Mouse (Mus musculus) thymus, adult 18-20 months (tissue): ENCODE results near the gene Hist1h3d.
A peak's percentile ranks its signal among the peaks of the same experiment; 100 is the strongest.
"Not testable (repeated sequence)": the region's sequence is repeated elsewhere in the genome, so short reads cannot be mapped to it uniquely, and the experiment has no call there.

Source experiments
- DNase-seq, 2 experiments: peaks; one replicate each; pipeline ENCODE4 v3.0.0; 2022; ENCODE audit warnings: mixed read lengths in 2 of 2

The Hist1h3d gene

DNA sequence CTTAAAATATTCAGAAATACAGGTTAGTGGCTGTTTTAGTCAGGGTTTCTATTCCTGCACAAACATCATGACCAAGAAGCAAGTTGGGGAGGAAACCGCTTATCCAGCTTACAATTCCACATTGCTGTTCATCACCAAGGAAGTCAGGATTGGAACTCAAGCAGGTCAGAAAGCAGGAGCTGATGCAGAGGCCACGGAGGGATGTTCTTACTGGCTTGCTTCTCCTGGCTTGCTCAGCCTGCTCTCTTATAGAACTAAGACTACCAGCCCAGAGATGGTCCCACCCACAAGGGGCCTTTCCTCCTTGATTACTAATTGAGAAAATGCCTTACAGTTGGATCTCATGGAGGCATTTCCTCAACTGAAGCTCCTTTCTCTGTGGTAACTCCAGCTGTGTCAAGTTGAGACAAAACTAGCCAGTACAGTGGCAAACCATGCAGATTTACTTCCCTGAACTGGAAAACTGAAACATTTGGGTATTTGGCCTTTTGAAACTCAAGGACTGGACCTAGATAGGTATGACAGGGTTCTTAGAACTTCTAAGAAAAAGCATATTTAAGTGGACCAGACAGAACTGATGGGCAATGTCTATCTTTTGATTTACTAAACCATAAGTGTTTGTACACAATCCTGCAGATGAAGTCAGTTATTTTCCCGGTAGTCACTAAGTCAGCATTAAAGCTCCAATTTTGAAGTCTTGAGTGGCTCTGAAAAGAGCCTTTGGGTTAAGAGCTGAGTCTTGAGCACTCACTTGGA lies 33.2 kb upstream of the Hist1h3d start:
- DNase-seq, result not testable (repeated sequence)

DNA sequence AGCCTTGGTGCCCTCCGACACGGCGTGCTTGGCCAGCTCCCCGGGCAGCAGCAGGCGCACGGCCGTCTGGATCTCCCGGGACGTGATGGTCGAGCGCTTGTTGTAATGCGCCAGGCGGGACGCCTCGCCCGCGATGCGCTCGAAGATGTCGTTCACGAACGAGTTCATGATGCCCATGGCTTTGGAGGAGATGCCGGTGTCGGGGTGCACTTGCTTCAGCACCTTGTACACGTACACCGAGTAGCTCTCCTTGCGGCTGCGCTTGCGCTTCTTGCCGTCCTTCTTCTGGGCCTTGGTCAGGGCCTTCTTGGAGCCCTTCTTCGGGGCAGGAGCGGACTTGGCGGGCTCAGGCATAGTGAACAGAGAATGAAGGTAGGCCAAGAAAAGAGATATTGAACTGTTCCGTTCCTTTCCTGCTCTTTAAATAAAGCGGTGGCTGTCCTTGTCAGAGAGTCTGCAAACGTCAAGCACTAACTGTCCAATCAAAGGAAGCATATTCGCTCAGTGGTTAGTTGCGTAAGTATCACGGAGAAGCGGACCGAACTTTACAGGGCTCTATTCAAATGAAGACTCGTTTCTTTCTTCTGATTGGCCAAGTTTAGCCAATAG lies 32.5 kb upstream of the Hist1h3d start, which contains the start of gene Hist1h2bh:
TSS of gene Hist1h2bh (minus strand) at position 394 of the 609 bp plus-strand sequence.
- DNase-seq, result peak; percentile 49 to 78

DNA sequence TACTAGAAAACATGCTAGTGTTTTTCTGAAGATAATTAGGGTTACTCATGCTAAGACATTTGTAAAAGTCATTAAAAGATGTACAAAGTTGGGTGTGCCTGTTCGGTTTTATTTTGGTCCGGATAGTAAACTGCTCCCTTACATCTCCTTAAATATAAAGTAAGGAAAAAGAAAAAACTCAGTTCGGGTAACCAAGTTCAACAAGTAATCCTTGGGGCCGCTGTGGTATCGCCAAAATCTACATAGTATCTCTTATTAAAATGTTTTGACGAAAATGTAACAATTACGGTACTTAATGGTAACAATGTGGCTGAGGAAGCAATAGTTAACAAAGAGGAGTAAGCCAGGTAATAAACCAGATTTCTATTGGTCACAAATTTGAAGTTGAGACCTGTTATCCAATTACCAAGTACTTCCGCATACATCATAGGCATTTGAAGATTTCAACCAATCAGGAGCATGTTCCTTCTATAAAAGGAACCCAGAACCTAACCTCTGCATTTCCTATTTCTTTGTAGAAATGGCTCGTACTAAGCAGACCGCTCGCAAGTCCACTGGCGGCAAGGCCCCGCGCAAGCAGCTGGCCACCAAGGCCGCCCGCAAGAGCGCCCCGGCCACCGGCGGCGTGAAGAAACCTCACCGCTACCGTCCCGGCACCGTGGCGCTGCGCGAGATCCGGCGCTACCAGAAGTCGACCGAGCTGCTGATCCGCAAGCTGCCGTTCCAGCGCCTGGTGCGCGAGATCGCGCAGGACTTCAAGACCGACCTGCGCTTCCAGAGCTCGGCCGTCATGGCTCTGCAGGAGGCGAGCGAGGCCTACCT lies 31.4 kb upstream of the Hist1h3d start, which contains the start of gene Hist1h3f:
TSS of gene Hist1h3f (plus strand) at position 88 of the 822 bp plus-strand sequence.
- DNase-seq, result peak; percentile 55 to 72

- not testable (repeated sequence) for DNase-seq
Observed at GRCm38 (mm10) chr13:23544787-23545120, 30.8 kb upstream of the Hist1h3d start.

DNA sequence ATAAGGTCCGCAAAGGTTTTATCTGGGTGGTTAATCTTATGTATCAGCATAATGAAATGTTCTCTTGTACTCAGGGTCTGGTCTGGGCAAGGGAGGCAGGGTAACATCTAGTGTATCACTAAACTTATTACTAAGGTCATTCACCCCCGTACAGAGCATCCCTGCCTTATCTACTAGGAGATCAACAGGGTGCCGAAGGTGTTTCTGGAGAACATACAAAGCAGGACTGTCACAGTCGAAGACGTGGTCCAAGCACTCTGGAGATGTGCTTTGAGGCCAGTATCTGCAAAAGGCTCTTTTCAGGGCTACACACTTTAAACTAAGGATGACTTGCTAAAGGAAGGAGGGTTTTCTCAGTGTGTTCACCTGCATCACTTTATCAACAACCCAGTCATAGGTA lies 28.9 kb upstream of the Hist1h3d start:
- no peak for DNase-seq

GRCm38 (mm10) chr13:23550761-23551145 lies 24.8 kb upstream of the Hist1h3d start:
- DNase-seq, result no peak

GRCm38 (mm10) chr13:23551146-23551834 lies 24.3 kb upstream of the Hist1h3d start, which contains the start of gene Hist1h4f:
Hist1h4f (minus strand) TSS chr13:23551648.
- DNase-seq, result peak; percentile 77 to 88

- DNase-seq, result no peak
Observed at GRCm38 (mm10) chr13:23551931-23552914, 23.3 kb upstream of the Hist1h3d start.

DNA sequence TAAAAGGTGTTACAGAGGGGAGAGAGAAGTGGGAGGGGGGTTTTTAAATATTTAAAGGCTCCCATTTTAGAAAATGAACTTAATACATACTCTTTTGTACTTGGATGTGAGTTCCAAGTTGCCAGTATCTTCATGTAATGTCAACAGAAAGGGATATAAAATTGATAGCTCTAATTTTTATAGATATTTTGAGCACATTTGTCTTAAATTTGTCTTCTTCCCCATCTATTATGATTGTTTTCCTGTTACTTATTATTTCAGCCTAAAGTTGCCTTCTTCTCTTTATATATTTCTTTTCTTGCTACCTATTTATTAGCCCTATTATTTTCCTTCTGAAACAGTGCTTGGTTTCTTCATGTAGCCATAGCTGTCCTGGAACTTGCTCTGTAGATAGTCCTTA lies 22.6 kb upstream of the Hist1h3d start, which contains the start of gene Hist1h1d:
TSS of gene Hist1h1d (plus strand) at position 301 of the 400 bp plus-strand sequence.
- DNase-seq, result no peak

DNA sequence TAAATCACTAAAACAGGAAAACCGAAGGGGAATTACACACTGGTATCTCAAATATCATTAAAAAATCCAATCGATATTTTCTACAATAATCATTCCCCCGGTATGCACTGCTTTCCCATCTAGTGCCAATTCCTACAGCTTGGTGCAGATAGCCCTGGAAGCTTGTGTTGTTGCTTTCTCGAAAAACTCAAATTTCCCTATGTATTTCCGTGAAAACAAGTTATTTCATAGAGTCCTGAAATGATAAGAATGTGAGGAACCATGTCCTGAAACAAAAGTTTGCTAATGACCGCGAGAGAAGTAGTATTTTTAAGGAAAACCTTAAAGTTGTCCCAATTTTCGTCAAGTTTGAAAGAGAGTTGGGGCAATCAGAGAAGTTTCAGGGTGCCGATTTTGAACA lies 21.2 kb upstream of the Hist1h3d start:
- no peak for DNase-seq

GRCm38 (mm10) chr13:23554925-23555838 lies 20.4 kb upstream of the Hist1h3d start:
- peak; percentile 81 to 89 for DNase-seq

GRCm38 (mm10) chr13:23555839-23556416 lies 19.6 kb upstream of the Hist1h3d start:
- DNase-seq, result peak in 1 of 2 experiments; percentile 72

DNA sequence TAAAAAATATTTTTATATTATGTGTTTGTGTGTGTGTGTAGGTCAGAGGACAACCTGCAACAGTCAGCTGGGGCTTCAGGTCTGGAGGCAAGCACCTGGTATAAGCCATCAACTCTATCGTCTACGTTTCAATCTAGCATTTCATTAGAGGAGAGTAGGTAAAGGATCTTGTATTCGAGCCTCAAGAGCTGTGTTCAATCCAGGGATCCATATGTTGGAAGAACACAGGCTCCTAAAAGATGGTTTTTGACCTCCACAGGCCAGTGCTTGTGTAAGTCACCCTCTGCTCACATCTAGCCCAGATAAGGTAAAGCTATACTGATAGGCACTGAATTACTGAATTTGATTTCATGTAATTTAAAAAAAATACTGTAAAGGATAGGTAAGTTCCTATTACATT lies 18.7 kb upstream of the Hist1h3d start:
- no peak for DNase-seq

DNA sequence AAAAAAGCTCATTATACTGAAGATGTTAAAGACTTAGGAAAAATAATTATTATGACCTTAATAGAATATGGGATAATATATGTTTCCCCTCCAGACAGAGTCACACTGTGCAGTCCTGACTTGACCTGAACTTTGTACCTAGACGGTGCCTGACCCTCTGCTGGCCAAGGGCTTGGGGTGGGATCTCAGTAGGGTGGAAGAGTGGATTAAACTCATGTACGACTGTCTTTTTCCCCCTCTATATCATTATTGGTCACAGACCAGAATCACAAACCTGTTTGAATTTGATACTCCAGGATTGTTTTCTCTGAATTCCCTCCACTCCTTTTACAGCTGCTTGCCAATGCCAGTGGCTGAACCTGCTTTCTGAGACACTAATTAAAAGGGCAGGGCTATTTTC lies 14.9 kb upstream of the Hist1h3d start:
- DNase-seq, result not testable (repeated sequence)

DNA sequence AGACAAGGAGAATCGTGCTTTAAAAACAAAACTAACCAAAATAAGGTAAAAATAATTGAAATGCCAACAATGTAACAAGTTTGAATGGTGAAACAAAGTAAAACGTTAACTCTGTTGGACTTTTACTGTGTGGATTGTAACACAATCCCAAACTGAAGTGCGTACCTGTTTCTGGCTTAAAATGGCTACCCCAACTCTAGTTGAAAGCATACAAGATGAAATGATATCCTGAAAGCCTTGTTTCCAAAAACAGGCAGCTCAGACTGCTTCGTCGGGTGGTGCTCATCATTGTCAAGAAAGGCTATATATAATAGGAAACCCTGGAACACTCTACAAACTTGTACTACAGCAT lies 14.1 kb upstream of the Hist1h3d start:
- not testable (repeated sequence) for DNase-seq

GRCm38 (mm10) chr13:23561883-23562659 lies 13.5 kb upstream of the Hist1h3d start, which contains the start of gene Hist1h3e:
Hist1h3e (minus strand) TSS chr13:23562369.
- peak; percentile 81 to 91 for DNase-seq

DNA sequence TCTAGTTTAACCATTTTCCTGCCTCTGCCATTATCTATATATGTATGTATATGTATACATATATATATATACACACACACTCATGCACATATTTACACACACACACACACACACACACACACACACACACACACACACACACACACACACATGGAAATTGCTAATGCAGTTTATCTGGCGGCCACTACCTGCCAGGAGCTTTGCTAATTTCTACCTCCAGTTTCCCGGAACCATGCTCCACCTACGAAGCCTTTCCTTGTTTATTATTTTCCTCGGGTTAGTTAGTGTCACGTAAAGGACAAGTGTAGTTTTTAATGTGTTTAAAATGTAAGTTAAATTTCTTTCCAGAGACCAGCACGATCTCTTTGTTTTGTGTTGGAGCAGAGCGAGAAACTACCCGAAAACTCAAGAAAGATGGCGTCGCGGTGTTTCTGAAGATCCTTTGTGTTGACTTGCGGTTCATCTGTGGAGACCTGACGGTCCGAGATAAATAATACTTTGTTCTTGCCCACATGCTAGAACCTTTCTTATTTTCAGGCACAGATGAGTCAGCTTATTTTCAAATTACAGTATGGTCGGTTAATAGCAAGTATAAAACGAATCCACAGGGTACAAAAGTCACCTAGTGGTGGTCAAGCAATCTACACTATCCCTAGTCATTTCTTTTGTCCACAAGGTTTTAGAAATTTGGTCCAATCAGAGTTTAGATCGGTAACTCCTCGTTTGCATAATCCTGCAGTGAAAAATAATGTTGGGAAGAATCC lies 12.7 kb upstream of the Hist1h3d start:
- DNase-seq, result no peak

DNA sequence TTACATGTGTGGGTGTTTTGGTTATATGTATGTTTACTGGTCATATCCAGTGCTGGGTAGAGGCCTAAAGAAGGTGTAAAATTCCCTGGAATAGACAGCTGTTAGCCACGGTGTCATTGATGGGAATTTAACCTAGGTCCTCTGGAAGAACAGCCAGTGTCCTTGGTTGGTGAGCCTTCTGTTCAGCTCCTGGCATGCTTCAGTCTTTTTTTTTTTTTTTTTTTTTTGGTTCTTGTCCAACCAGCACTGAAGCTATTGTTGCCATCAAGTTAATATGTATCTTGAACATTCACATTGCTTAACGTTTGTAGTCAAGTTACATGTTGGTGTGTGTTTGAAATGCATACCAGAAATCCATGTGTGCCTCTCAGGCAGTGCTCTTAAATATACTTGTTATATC lies 11.1 kb upstream of the Hist1h3d start:
- no peak for DNase-seq
